Mouse (Mus musculus): ENCODE results near the gene Olfr27.

Olfr27 gene

DNA sequence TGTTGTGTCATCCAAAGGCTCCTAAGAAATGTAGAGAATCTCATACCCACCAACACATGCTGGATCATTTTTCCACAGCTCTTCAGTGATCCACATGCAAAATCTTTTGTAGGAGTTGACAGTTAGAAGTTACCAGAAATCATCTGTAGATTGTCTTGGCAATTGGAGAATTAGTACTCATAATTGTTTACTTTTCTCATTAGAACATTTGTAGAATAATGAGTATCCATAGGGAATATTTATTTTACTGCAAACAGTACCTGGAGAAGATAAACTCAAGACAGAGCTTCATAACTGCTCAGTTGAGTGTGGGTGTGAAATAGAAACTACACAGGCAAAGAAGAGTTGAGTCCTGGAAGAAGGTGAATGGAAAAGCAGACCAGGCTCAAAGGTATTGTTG is at the start of gene Olfr27:
Gene Olfr27, plus strand, starts transcription at position 301 of the 400 bp plus-strand sequence.
- DNase-seq (ENCODE audit: low spot score in 2 of 2): no peak

DNA sequence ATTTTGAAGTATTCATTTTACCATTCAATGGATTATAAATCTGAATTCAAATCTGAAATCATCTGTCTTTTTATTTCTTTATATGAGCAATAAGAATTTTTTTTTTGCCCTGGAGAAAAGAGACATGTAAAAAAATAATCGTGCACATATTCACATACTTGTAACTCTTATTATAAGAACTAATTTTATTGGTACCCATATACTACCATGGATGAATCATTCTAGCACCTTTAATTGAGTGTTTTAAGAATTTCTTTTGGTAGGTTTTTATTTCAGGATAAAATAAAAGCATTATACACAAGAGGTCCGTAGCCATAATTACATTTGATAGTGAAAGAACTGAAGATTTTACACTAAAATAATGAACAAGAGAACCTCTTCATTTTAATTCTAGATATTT is 49.1 kb upstream of the Olfr27 start, which contains the start of gene Olfr938:
Gene Olfr938, minus strand, starts transcription at position 101 of the 400 bp plus-strand sequence.
- no peak for DNase-seq (ENCODE audit: low spot score in 2 of 2)

DNA sequence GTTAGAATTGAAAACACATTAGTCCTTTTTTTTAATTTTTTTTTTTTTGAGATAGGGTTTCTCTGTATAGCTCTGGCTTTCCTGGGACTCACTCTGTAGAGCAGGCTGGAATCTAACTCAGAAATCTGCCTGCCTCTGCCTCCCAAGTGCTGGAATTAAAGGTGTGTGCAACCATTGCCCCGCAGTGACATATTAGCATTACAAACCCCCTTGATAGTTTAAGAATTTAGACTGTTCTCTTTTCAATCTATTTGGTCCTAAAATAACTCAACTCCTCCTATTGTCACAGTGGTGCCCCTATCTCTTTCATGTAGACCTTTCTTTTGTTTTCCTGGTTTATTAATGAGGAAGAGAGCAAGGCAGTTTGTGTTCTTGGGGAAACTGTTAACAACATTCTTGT is 605 bp upstream of the Olfr27 start:
- no peak for DNase-seq (ENCODE audit: low spot score in 2 of 2)

DNA sequence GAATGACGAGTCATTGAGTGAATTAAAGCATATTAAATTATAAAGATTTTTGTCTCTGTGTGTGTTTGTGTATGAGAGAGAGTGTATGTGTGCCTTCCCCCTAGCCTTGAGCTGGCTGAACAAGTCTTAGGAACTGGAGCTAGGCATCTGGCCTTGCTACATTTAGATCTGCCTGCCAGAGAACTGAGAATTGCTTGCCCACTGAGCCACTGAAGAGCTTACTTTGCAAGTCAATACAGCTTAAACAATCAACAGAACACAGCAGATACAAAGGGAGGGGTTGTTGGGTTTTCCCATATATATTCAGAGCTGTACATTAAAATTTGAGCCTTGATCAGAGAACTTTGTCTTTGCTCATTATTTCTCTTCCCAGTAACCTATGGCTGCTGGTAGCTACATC is 24.5 kb downstream of the Olfr27 start:
- DNase-seq (ENCODE audit: low spot score in 2 of 2): no peak

DNA sequence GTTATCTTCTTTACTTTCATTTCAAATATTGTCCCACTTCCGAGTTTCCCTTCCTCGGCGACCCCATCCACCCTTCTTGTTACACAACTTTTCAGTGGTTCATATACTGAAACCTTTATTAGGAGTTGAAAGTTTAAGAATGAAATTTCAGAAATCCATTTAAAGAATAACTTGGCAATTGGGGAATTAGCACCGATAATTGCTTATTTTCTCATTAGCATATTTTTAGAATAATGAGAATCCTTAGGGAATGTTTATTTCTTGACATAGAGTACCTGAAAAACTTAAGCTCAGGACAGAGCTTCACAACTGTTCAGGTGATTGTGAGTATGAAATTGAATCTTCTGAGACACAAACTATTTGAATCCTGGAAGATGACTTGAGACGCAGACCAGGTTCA is 38.1 kb downstream of the Olfr27 start, which contains the start of gene Olfr943:
Gene Olfr943, plus strand, starts transcription at position 301 of the 400 bp plus-strand sequence.
- no peak for DNase-seq (ENCODE audit: low spot score in 2 of 2)

Data from cerebellum, postnatal 4 days (tissue).